Mouse (Mus musculus): ENCODE measurements at regions not wholly inside any gene's neighbourhood (a gene's known extent, or its start where the extent isn't known, plus 50 kb on each side); places are given as distances from the start of the nearest gene placed in this dataset.

DNA sequence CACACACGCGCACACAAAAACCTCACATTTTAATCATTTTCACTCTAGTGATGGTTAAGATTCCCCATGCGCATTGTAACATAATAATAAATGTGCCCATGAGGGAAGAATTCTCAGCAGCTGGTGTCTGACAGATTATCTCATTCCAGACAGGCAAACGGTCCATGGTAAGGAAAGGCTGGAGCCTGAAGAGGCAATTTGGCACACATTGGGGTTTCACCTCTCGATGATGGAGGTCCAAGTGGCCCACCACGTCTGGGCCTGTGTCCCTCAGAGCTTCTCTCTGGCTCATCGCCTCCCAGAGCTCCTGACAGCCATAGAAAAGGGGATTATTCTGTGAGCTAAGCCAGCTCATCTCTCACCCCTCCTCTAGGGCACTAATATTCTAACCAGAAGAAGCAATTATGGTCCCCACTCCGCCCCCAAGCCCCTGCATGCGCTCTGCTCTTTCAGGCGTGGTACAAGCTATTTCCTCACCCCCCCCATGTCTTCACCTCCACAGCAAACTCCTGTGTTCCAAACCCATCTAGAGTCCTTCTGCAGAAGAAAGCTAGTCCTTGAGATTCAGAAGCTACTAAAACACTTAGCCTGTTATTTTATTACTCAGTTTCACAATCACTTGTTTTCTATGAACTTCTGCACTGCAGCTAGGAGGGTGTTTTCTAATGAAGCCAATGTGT, 291.6 kb upstream of the Zfp462 start:
- TF ChIP-seq CTCF (IDR thresholded peaks at IDR 0.05; ENCODE audit: low read depth): no peak
- Histone ChIP-seq H3K4me3 (ENCODE audit: low read depth, low read length) (no peak overlapping the region), H3K27ac (ENCODE audit: low read depth, low read length) (no peak overlapping the region), H3K4me2 (replicated peaks; ENCODE audit: low read depth) (no peak overlapping the region), H3K9me3 (ENCODE audit: control insufficient read depth) (no peaks in the 10 kb centered on the region), H3K36me3 (ENCODE audit: control insufficient read depth, insufficient read depth) (no peaks in the 10 kb centered on the region), H3K9ac (ENCODE audit: low read depth, low read length) (no peak overlapping the region), H3K27me3 (replicated peaks; ENCODE audit: control insufficient read depth, insufficient read depth, low read length) (no peaks in the 10 kb centered on the region), H3K4me1 (replicated peaks; ENCODE audit: control insufficient read depth, insufficient read depth, low read length) (no peaks in the 10 kb centered on the region)
- WGBS: 82% methylated on average over 10 of the region's 10 CpGs
- ATAC-seq: no peak
